ENCODE assay signal across 9 mouse cellular contexts in genomic region chr17:36060829-36061228, GRCm38 (mm10). TPM values are rescaled to one million over a fixed set of nuclear protein-coding genes. Genes with fewer than 3 reads are reported as not detected.
DNase-seq lines count a peak whose midpoint lies in the region; ATAC-seq and TF ChIP-seq lines count a peak whose summit lies in the region.
"Had no signal": no experiment of that assay in that cellular context is flagged by ENCODE, and none has a peak within 500 bp of the region (broad histone marks: within the 10 kb centered on the region; RNA-seq: fewer than 3 reads in every experiment).

No protein-coding gene starts in this region.

- H3K36me3 ChIP-seq in G1E (replicated peaks), result no peaks in the 10 kb centered on the region
- H3K36me3 ChIP-seq in liver, postnatal 0 days (replicated peaks; ENCODE audit: insufficient read depth, low read length), result no peaks in the 10 kb centered on the region
- H3K36me3 ChIP-seq: hindbrain, embryonic 15.5 days had no signal

- H3K4me3 ChIP-seq in G1E (ENCODE audit: low read depth, low read length), result no peak overlapping the region
- H3K4me3 ChIP-seq in liver, postnatal 0 days (ENCODE audit: low read depth, low read length), result no peak overlapping the region
- H3K4me3 ChIP-seq: hindbrain, embryonic 15.5 days had no signal

- no peak overlapping the region for H3K4me2 ChIP-seq in liver, postnatal 0 days (ENCODE audit: low read depth, low read length)
- H3K4me2 ChIP-seq: hindbrain, embryonic 15.5 days had no signal

- peaks cover 43% of the 10 kb centered on the region for H3K27me3 ChIP-seq in G1E (ENCODE audit: insufficient read depth, low read length)
- H3K27me3 ChIP-seq in liver, postnatal 0 days (ENCODE audit: insufficient read depth, low read length), result no peaks in the 10 kb centered on the region
- H3K27me3 ChIP-seq: hindbrain, embryonic 15.5 days had no signal

- no peak overlapping the region for H3K9ac ChIP-seq in liver, postnatal 0 days (replicated peaks)
- H3K9ac ChIP-seq: hindbrain, embryonic 15.5 days had no signal

- no peaks in the 10 kb centered on the region for H3K4me1 ChIP-seq in G1E (ENCODE audit: insufficient read depth, low read depth, low read length)
- H3K4me1 ChIP-seq in liver, postnatal 0 days (ENCODE audit: insufficient read depth), result no peaks in the 10 kb centered on the region
- H3K4me1 ChIP-seq: hindbrain, embryonic 15.5 days had no signal

- DNase-seq in 3T3-L1 (ENCODE audit: low read depth, low spot score) (peak; percentile 98), G1E (ENCODE audit: low spot score) (peak; percentile 79)
- DNase-seq in cerebellum, adult 18-20 months, result peak; percentile 74 to 76
- DNase-seq in gastrocnemius, adult 18-20 months (ENCODE audit: low spot score), result peak; percentile 87
- DNase-seq in kidney, postnatal 10 days, result peak; percentile 95
- peak; percentile 85 for DNase-seq in liver, postnatal 0 days
- DNase-seq in retina, postnatal 1 day, result peak; percentile 77
- peak; percentile 99 for DNase-seq in thymus, postnatal 4 days

- H3K9me3 ChIP-seq in G1E (replicated peaks), result no peaks in the 10 kb centered on the region
- H3K9me3 ChIP-seq in liver, postnatal 0 days (ENCODE audit: low read length), result no peaks in the 10 kb centered on the region
- H3K9me3 ChIP-seq: hindbrain, embryonic 15.5 days had no signal

- TF ChIP-seq CTCF in G1E (IDR thresholded peaks at IDR 0.05; ENCODE audit: low read depth, low read length), result peak; percentile 97
- peak; percentile 81 for TF ChIP-seq CTCF in liver, postnatal 0 days (IDR thresholded peaks at IDR 0.05; ENCODE audit: low read depth)

- ATAC-seq in G1E (ENCODE audit: extremely low read depth, insufficient number of reproducible peaks, low FRiP score, poor library complexity, severe bottlenecking), result peak; percentile 29; the same call in 1 of the 2 replicates
- peak; percentile 57 for ATAC-seq in liver, postnatal 0 days

- 28% methylated on average over 2 of the region's 2 CpGs for WGBS in liver, postnatal 0 days (ENCODE audit: insufficient replicate concordance)

- H3K27ac ChIP-seq in liver, postnatal 0 days (ENCODE audit: low read depth), result no peak overlapping the region
- H3K27ac ChIP-seq: hindbrain, embryonic 15.5 days had no signal

- no peak for TF ChIP-seq EP300 in liver, postnatal 0 days (IDR thresholded peaks at IDR 0.05; ENCODE audit: low read depth)

RNA-seq across cellular contexts. Expression of gene Gm11127, which starts 2.7 kb away (rescaled TPM):
- total RNA-seq in G1E (2014; fragmentation: Nextera tagmentation) (not detected in 2 replicates), G1E (2017) (not detected in 2 replicates)
- polyA plus RNA-seq in G1E (2012), result not detected in 2 replicates
- total RNA-seq in gastrocnemius, adult 18-20 months (2021), result 1 to 10 TPM; 1.4 to 3.2 TPM
- polyA plus RNA-seq in liver, postnatal 0 days (2015; fragmentation: Nextera tagmentation; extraction: Ambion mirVana), result 0.12 TPM in 1 of 2 replicates, not detected in the other
- polyA plus RNA-seq: hindbrain, embryonic 15.5 days had no signal

RNA-seq across cellular contexts. Expression of gene Gm6034, which starts 18.1 kb away (rescaled TPM):
- total RNA-seq in G1E (2014; fragmentation: Nextera tagmentation) (not detected in 2 replicates), G1E (2017) (not detected in 2 replicates)
- polyA plus RNA-seq in G1E (2012), result not detected in 2 replicates
- not detected for total RNA-seq in gastrocnemius, adult 18-20 months (2021)
- polyA plus RNA-seq in liver, postnatal 0 days (2015; fragmentation: Nextera tagmentation; extraction: Ambion mirVana), result not detected in 2 replicates
- polyA plus RNA-seq: hindbrain, embryonic 15.5 days had no signal

RNA-seq across cellular contexts. Expression of gene H2-T22, which starts 18.3 kb away (rescaled TPM):
- total RNA-seq in G1E (2014; fragmentation: Nextera tagmentation) (6.5 and 12.0 TPM in 2 replicates), G1E (2017) (20.0 and 22.8 TPM in 2 replicates)
- polyA plus RNA-seq in G1E (2012), result 3.1 and 5.7 TPM in 2 replicates
- total RNA-seq in gastrocnemius, adult 18-20 months (2021), result 10 to 100 TPM in 1 of 2 experiments, 1 to 10 TPM in 1; 7.9 to 15.7 TPM
- 16.2 and 17.1 TPM in 2 replicates for polyA plus RNA-seq in liver, postnatal 0 days (2015; fragmentation: Nextera tagmentation; extraction: Ambion mirVana)

RNA-seq across cellular contexts. Expression of gene H2-T23, which starts 28.2 kb away (rescaled TPM):
- total RNA-seq in G1E (2014; fragmentation: Nextera tagmentation), result 2.3 and 11.3 TPM in 2 replicates
- total RNA-seq in G1E (2017), result 21.6 and 29.4 TPM in 2 replicates
- polyA plus RNA-seq in G1E (2012), result 9.5 and 9.8 TPM in 2 replicates
- total RNA-seq in gastrocnemius, adult 18-20 months (2021), result 1 to 10 TPM; 7.0 to 9.4 TPM
- 113 and 120 TPM in 2 replicates for polyA plus RNA-seq in liver, postnatal 0 days (2015; fragmentation: Nextera tagmentation; extraction: Ambion mirVana)

RNA-seq across cellular contexts. Expression of gene H2-T24, which starts 40.5 kb away (rescaled TPM):
- 16.6 TPM in 1 of 2 replicates, not detected in the other for total RNA-seq in G1E (2014; fragmentation: Nextera tagmentation)
- total RNA-seq in G1E (2017), result 5.8 and 6.9 TPM in 2 replicates
- 0.47 and 0.50 TPM in 2 replicates for polyA plus RNA-seq in G1E (2012)
- total RNA-seq in gastrocnemius, adult 18-20 months (2021), result 1 to 10 TPM in 1 of 2 experiments, under 1 TPM in 1; 0.98 to 1.5 TPM
- 4.6 and 5.4 TPM in 2 replicates for polyA plus RNA-seq in liver, postnatal 0 days (2015; fragmentation: Nextera tagmentation; extraction: Ambion mirVana)
